Mouse (Mus musculus) erythroblast, embryonic 14.5 days (primary cell): ENCODE measurements around the gene Ank3.

ENCODE experiments used
- GATA1 ChIP-seq: IDR thresholded peaks from 2 replicates; pipeline ENCODE4 v1.6.1; 2012; ENCODE audit warnings: low read length, inconsistent platforms, mixed read lengths
- TAL1 ChIP-seq: IDR thresholded peaks from 3 replicates; pipeline ENCODE4 v1.6.1; 2012; ENCODE audit warnings: low read length, inconsistent platforms, mixed read lengths

DNA sequence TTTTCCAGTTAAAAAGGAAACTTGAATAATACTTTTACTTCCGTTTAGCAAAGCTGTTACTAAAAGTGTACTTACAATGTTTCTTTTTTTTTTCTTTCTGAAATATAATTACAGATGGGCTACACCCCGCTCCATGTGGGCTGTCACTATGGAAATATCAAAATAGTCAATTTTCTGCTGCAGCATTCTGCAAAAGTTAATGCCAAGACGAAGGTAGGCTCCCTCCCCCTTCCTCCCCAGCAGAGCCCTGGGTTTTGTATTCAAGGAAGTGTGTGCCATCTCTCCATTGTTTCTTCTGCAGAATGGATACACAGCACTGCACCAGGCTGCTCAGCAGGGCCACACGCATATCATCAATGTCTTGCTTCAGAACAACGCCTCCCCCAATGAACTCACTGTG lies 499.4 kb downstream of the Ank3 start:
- no peak for TF ChIP-seq TAL1
- TF ChIP-seq GATA1, result no peak
